Mouse (Mus musculus): ENCODE results near the gene Iqcf4.

DNA sequence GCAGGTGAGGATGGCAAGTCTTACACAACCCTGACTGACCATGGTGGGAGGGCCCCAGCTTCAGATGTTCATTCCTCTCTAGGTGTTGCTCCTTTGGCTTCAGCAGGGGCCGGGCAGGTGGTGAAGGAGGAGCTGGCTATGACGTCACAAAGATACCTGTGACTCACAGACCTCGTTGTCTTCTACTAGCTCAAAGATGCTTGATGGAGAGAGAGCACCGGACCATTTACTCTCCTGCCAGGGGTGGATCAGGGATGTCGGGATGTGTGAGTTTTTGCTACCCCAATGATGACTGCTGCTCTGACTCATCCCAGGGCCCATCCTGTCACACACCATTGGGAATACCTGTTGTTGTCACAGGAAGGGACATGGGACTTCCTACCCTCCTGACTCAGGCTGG is 9.3 kb downstream of the Iqcf4 start, which contains the start of gene Iqcf3:
- no peak for TF ChIP-seq GATA1 (IDR thresholded peaks at IDR 0.05; ENCODE audit: low read length)
- TF ChIP-seq TAL1 (IDR thresholded peaks at IDR 0.05; ENCODE audit: low read length): no peak
